ENCODE assay signal across 28 mouse cellular contexts in the genomic region with DNA sequence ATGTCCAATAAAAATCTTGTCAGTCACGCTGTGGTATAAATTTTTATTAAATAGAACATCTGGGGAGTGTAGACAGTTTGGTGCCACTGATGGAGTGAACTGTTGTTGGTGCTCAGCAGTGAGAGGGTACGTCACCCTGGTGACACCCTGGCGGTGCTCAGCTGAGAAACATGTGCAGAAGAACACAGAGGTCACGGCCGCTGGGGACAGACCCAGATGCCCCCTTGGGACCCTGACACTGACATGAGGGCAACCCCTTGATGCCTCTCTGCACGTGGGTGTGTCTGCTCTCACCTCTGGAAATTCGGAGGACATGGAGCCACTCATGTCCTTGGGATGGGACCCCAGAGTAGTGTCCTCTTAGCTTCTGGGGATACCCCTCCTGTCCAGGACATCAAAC. TPM values are rescaled to one million over a fixed set of nuclear protein-coding genes. Genes with fewer than 3 reads are reported as not detected.
"Had no signal": no experiment of that assay in that cellular context is flagged by ENCODE, and none has a peak within 500 bp of the region (broad histone marks: within the 10 kb centered on the region; RNA-seq: fewer than 3 reads in every experiment).

No protein-coding gene starts in this region.

- ATAC-seq: hindbrain, postnatal 0 days; intestine, embryonic 16.5 days had no signal

- H3K4me2 ChIP-seq: heart, embryonic 11.5 days; heart, embryonic 13.5 days; heart, embryonic 15.5 days; hindbrain, embryonic 13.5 days; hindbrain, embryonic 15.5 days; kidney, embryonic 15.5 days; limb, embryonic 12.5 days; liver, embryonic 11.5 days had no signal

- H3K36me3 ChIP-seq: heart, embryonic 13.5 days; heart, embryonic 15.5 days had no signal

- H3K27ac ChIP-seq: heart, adult 2 months; heart, embryonic 13.5 days; heart, embryonic 15.5 days; hindbrain, embryonic 13.5 days; hindbrain, embryonic 15.5 days; hindbrain, postnatal 0 days; kidney, embryonic 15.5 days; kidney, postnatal 0 days; limb, embryonic 10.5 days; limb, embryonic 12.5 days had no signal

- H3K27me3 ChIP-seq: heart, embryonic 13.5 days; heart, embryonic 15.5 days; hindbrain, embryonic 13.5 days; hindbrain, embryonic 15.5 days; limb, embryonic 12.5 days had no signal

- H3K4me3 ChIP-seq: heart, adult 2 months; heart, embryonic 13.5 days; heart, embryonic 15.5 days; hindbrain, embryonic 13.5 days; hindbrain, embryonic 15.5 days; kidney, embryonic 15.5 days; limb, embryonic 10.5 days; limb, embryonic 12.5 days had no signal

- H3K9ac ChIP-seq: heart, embryonic 13.5 days; heart, embryonic 15.5 days; hindbrain, embryonic 13.5 days; hindbrain, embryonic 15.5 days; kidney, embryonic 15.5 days; limb, embryonic 12.5 days had no signal

- H3K9me3 ChIP-seq: heart, embryonic 13.5 days; heart, embryonic 15.5 days; hindbrain, embryonic 13.5 days; hindbrain, embryonic 15.5 days; kidney, embryonic 15.5 days; limb, embryonic 10.5 days; limb, embryonic 12.5 days had no signal

- DNase-seq: gastrocnemius, postnatal 14 days; gastrocnemius, postnatal 36 days; heart, adult 11 months; heart, adult 2 months; heart, postnatal 14 days; heart, postnatal 36 days; kidney, adult 11 months; kidney, adult 2 months; kidney, adult 9 months; kidney, postnatal 14 days; kidney, postnatal 36 days; layer of hippocampus, adult 9-11 months; layer of hippocampus, postnatal 36 days; liver had no signal

RNA-seq across cellular contexts. Expression of gene Bhlha15, which starts 4.3 kb away (rescaled TPM):
- total RNA-seq: gastrocnemius, adult 18-20 months; gastrocnemius, adult 8-10 months; gastrocnemius, postnatal 14 days; gastrocnemius, postnatal 36 days; heart, adult 2 months; heart, postnatal 14 days; heart, postnatal 36 days had no signal
